Mouse (Mus musculus) 416B (cell line): ENCODE data around the gene Rnase9.
"Not testable (repeated sequence)": the region's sequence is repeated elsewhere in the genome, so short reads cannot be mapped to it uniquely, and the experiment has no call there.

Source experiments
- DNase-seq: peaks from one replicate; pipeline ENCODE4 v3.0.0; 2011; ENCODE audit warnings: low read depth

The Rnase9 gene

GRCm38 (mm10) chr14:51050063-51050462 is 8.4 kb upstream of the Rnase9 start, which contains the start of gene Rnase11:
Rnase11 (minus strand) TSS chr14:51050163.
- DNase-seq = no peak

- DNase-seq = no peak
Observed at GRCm38 (mm10) chr14:51047846-51048245, 6.2 kb upstream of the Rnase9 start.

DNA sequence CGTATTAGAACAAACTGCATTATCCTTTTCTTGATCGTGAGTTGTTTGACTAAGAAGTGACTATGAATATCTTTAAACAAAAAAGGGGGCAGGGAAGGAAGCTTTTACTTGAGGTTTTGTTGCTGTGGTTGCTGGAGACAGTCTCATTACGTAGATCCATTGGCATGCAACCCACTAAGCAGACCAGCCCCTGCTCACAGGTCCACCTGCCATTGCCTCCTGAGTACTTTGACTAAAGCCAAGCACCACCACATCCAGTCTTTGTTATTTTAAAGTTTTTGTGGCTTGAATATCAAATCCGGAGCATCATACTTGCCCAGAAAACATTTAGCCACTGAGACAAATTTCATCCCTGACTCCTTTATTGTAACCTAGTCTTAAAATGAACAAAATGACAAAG is 5.5 kb downstream of the Rnase9 start:
- DNase-seq = no peak

DNA sequence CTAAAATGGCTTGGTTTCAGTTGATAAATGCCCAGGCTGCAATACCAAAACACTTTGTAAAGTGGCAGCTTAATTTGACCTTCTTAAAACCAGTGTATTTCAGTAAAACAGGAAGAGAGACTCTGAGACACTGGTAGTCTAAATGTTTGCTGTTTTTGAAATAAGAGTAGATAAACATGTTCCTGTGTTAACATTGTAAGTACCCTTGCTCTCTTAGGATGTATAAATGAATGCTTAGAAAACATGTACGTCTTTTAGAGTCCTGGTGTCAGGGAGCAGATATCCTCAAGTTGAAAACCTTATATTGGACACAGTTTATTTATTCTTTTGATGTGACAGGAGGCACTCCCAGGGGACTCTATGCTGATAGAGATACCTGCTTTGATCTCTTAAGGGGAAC is 6.5 kb downstream of the Rnase9 start:
- DNase-seq = no peak

GRCm38 (mm10) chr14:51027387-51028155 is 14.1 kb downstream of the Rnase9 start:
- DNase-seq = peak; percentile 59

GRCm38 (mm10) chr14:51026391-51027133 is 15.1 kb downstream of the Rnase9 start:
- peak; percentile 89 for DNase-seq

- DNase-seq = no peak
Observed at GRCm38 (mm10) chr14:51024820-51025219, 16.8 kb downstream of the Rnase9 start.

DNA sequence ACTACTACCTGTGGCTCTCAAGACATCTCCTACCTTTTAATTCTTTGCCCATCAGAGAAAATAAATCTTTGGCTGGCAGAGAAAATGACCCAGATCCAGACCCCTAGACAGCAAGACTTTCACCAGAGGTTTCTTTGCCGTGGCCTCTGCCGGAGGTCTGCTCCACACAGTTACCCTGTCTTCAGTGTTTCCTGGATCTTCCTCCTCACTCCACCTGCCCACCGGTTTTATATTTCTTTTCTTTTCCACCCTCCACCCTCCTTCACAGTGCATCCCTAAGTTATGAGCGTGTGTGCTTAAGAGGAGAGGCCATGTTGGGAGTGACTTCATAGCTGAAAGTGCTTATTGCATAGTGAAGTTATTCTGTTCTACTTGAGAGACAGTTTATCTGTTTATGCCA is 18.2 kb downstream of the Rnase9 start:
- DNase-seq = no peak

DNA sequence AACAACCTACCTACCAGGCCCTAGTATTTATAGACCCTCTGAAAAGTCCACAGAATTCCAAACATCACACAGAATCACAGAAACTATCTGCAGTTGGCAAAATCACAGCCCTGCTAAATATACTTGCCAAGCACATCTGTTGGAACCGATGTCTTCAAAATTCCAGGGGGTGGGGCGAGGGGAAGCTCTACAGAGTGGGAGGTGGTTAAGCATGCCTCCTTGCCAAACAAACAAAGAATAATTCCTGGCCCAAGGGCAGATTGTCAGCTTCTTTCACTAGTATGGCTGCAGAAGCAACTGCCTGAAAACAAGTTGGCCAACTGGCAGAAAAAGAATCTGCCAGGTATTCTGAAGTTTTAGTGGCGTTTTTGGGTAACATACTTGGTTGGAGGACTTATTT is 24.4 kb downstream of the Rnase9 start:
- DNase-seq = no peak

DNA sequence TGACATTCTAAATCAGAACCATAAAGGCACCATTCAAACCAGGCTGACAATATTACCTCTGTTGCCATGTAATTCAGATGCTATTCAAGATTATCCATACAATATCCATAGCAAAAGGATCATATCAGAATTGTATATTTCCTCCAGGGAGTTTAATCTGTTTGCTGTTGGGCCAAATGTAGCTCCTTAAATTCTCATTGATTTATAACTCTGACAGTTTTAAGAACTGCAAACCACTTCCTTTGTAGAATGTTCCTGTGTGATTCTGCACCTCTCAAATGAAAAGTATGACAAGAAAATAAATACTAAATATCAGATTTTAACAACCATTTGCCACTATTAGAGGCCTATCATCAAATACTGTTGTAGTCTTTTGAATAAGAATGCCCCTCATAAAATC is 25.9 kb downstream of the Rnase9 start:
- no peak for DNase-seq

- DNase-seq = not testable (repeated sequence)
Observed at GRCm38 (mm10) chr14:51014724-51015123, 26.9 kb downstream of the Rnase9 start.

GRCm38 (mm10) chr14:51009572-51009971 is 32.1 kb downstream of the Rnase9 start:
- no peak for DNase-seq

- no peak for DNase-seq
Observed at GRCm38 (mm10) chr14:51008781-51009180, 32.9 kb downstream of the Rnase9 start.

DNA sequence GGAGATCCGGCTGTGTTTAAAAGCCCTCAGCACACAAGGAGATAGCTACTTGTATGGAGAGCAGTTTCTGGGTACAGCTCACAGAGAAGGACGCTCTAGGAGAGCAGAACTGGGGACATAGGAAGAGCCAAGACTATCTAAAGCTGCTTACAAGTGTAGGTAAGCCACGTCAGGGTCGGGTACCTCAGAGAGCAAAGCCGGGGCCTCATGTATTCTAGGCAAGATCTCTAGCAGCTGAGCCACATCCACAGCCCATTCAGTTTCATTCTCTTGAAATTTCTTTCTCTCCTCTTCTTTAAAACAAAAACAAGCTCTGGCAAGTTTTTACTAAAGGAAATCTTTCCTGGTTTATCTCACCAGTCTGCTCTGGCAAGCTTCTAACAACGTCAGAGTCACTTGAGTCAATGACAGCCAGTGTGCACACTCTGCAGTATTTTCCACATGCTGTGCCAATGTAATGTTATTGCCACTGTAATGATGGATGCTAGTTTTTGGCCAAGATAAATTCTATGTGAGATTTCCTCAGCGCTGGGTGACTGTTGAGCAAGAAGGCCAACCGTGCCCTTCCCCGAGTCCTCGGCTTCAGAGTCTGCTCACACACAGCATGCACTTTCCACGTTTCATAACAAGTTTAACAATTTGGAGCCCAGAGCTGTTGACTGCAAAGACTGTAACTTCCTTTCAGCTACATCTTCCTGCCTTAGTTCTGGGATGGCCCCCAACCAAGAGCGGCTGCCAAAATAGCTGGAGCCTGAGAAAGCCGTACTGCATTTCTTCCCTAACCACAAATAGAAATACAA is 33.6 kb downstream of the Rnase9 start:
- no peak for DNase-seq

DNA sequence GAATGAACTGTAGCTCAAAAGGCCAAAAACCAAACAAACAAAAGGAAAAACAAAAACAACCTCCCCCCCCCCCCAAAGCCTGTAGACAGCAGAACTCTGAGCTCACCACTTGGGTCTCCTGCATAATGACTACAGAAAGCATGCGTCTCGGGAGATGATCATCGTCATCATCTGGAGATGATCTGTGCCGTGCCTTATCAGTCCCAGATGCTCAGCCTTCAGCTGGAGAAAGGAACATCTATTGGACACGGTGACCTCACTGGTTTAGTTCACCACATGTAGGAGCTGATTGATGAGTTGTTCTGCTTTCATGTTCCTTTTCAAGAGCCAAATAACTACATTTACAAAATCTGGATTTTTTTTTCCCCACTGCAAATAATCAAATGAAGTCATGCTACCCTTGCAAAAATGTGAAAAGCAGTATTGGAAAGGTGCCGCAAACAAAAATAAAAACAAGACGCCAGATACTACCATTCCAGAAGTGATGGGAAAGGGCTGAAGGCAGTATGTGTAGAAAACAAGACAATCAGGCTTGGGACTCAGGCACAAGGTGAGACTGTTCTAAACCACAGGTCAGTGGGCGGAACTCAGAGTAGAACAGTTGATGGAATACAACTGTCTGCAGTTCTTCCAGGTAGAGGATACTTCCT is 34.4 kb downstream of the Rnase9 start, which contains the start of gene Rnase10:
Rnase10 (plus strand) TSS at position 600 of the 650 bp plus-strand sequence.
- no peak for DNase-seq

DNA sequence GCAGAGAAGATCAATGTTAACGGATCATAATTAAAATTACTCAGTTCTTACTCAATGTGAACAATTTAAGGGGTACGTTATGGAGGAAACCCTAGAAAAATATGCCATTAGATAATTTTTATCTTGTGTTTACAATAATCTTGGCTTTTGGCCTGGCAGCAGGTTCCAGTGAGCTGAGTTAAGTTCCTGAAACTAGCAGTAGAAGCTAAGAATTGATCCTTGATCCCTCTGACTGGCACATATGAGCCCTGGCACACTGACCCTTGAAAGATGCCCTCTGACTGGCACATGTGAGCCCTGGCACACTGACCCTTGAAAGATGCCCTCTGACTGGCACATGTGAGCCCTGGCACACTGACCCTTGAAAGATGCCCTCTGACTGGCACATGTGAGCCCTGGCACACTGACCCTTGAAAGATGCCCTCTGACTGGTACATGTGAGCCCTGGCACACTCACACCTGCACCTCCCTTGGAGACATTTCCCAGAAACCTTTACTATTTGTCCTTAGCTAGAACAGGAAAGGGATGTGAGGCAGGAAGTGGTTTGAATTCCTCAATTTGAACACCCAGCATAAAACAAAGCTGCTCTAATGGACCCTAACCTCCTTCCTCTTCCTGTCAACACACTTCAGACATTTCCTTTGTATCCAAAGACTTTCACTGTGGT is 43.5 kb downstream of the Rnase9 start:
- DNase-seq = peak; percentile 66

DNA sequence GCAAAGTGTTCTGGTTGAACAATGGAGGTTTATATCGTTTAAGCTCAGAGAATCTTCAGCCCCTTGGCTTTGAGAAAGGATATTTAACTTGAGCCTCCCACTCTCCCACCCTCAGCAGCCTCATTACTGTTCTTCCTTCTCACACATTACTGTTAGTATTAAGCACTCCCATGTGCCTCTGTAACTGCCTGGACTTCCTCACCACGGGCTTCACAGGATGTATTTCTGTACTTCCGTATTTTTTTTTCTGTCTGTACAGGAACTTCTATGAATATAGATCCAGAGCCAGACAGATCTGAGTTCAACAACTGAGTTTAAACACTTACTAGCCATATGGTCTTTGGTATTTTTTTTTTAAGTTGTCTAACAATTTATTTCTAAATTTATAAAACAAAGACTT is 44.6 kb downstream of the Rnase9 start:
- DNase-seq = no peak

DNA sequence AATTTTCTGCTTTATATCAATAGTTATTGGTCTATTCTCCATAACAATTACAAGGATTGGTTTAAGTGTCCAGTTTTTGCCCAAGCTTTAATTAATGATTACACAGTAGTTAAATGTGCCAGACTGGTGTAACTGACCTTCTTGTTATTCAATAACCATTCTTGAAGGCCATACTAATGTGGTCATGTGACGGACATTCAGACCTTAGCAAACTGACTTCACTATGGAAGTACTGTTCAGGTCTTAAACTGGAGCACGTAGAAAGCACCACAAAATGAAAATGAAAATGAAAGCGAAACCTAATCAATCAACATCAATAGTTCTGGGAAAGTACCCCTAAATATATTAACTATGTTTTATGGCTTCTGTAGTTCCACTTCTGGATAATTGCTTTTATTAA is 50.6 kb downstream of the Rnase9 start:
- no peak for DNase-seq
